Mouse (Mus musculus): ENCODE data around the gene Tshz2.

Tshz2 gene

GRCm38 (mm10) chr2:169873442-169873841 lies 240.6 kb downstream of the Tshz2 start:
- DNase-seq = no peak

- DNase-seq = no peak
Observed at GRCm38 (mm10) chr2:169887921-169888320, 255.1 kb downstream of the Tshz2 start.

- no peak for DNase-seq
Observed at GRCm38 (mm10) chr2:169892441-169893038, 259.7 kb downstream of the Tshz2 start.

GRCm38 (mm10) chr2:169902896-169903295 lies 270.1 kb downstream of the Tshz2 start:
- no peak for DNase-seq

GRCm38 (mm10) chr2:169906396-169906795 lies 273.6 kb downstream of the Tshz2 start:
- no peak for DNase-seq

GRCm38 (mm10) chr2:169907979-169908378 lies 275.2 kb downstream of the Tshz2 start:
- DNase-seq = no peak

- DNase-seq = no peak
Observed at GRCm38 (mm10) chr2:169910606-169911005, 277.8 kb downstream of the Tshz2 start.

GRCm38 (mm10) chr2:169912826-169913225 lies 280.0 kb downstream of the Tshz2 start:
- DNase-seq = no peak

GRCm38 (mm10) chr2:169914903-169915302 lies 282.1 kb downstream of the Tshz2 start:
- DNase-seq = peak in 1 of 2 experiments; percentile 8

GRCm38 (mm10) chr2:169915326-169915725 lies 282.5 kb downstream of the Tshz2 start:
- DNase-seq = no peak

- DNase-seq = no peak
Observed at GRCm38 (mm10) chr2:169919111-169919695, 286.4 kb downstream of the Tshz2 start.

GRCm38 (mm10) chr2:169924177-169924810 lies 291.5 kb downstream of the Tshz2 start:
- DNase-seq = peak; percentile 57 to 65

- no peak for DNase-seq
Observed at GRCm38 (mm10) chr2:169925466-169925865, 292.7 kb downstream of the Tshz2 start.

GRCm38 (mm10) chr2:169926016-169926415 lies 293.2 kb downstream of the Tshz2 start:
- peak in 1 of 2 experiments; percentile 28 for DNase-seq

- no peak for DNase-seq
Observed at GRCm38 (mm10) chr2:169927401-169927800, 294.6 kb downstream of the Tshz2 start.

- peak in 1 of 2 experiments; percentile 30 for DNase-seq
Observed at GRCm38 (mm10) chr2:169928447-169929120, 295.8 kb downstream of the Tshz2 start.

- peak; percentile 57 to 67 for DNase-seq
Observed at GRCm38 (mm10) chr2:169929540-169930497, 297.0 kb downstream of the Tshz2 start.

- DNase-seq = no peak
Observed at GRCm38 (mm10) chr2:169935642-169936041, 302.8 kb downstream of the Tshz2 start.

GRCm38 (mm10) chr2:169940297-169941142 lies 307.7 kb downstream of the Tshz2 start:
- no peak for DNase-seq

GRCm38 (mm10) chr2:169943727-169944126 lies 310.9 kb downstream of the Tshz2 start:
- no peak for DNase-seq

- no peak for DNase-seq
Observed at GRCm38 (mm10) chr2:169948139-169948538, 315.3 kb downstream of the Tshz2 start.

All from cerebellum, postnatal 25 days (tissue).